Mouse (Mus musculus) liver, embryonic 14.5 days (tissue): ENCODE results near the gene Hoxa5.

Experiments used
- CTCF ChIP-seq: IDR thresholded peaks from 2 replicates; pipeline ENCODE4 v1.5.1; 2016; ENCODE audit warnings: antibody characterized with exemption, low read depth, control low read depth
- EP300 ChIP-seq: IDR thresholded peaks from 2 replicates; pipeline ENCODE4 v1.6.1; 2016; ENCODE audit warnings: antibody characterized with exemption, low read depth

GRCm38 (mm10) chr6:52246916-52247315, 42.5 kb upstream of the Hoxa5 start:
- TF ChIP-seq EP300 (no peak), CTCF (no peak)
